Mouse (Mus musculus) neutrophil, adult 5-6 weeks (primary cell): Measurements from ENCODE around the gene Idh1. TPM values are rescaled to one million over a fixed set of nuclear protein-coding genes. Genes with fewer than 3 reads are reported as not detected.

Experiments
- ATAC-seq: fragments of 151-379, 151-347 bp; 2 replicates; pipeline ENCODE4 v1.8.0; 2017; ENCODE audit warnings: mild to moderate bottlenecking, moderate TSS enrichment; ENCODE audit not compliant: insufficient number of reproducible peaks, poor library complexity, low FRiP score, severe bottlenecking; ENCODE audit errors: extremely low read depth
- total RNA-seq: library from RNA; stranded (forward); fragments of 200-1000 nt; gene quantifications from 2 replicates; pipeline ENCODE4 v1.2.3, GENCODE M21; 2017

Idh1 gene
- total RNA-seq, 1 experiment from 2014 or later, result 48.5 TPM

DNA sequence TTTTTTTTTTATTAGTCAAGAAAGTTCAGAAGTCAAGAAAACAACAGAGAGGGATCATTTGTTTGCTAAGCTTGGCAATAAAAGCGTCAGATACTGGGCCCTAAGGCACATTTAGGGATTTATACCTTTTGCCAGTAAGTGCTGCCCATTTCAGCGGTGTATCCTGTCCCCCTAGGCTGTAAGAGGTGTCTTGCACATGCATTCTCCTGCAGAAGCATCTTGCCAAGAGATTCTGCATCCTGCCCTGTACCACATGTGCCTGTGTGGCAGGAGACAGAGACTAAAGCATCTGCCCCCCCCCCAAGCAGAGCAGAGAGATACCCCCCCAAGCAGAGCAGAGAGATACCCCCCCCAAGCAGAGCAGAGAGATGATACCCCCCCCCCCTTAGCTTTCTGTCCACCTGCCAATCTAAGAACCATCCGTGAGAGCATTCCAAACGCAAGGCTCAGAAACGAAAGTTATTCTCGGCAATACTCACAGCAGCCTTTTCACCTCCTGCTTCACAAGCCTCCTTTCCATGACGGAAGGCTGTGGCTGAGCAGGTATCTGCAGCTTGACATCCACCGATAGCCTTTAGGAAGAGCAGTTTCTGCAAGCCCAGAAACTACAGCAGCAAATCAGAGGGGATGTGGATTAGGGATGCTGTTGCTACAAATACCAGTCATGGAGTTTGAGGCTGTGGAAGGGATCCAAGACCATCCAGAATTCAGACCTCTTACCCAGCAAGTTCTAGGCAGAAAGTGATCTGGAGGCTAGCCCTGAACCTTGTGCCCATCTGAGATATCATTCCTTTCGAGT lies 63.5 kb downstream of the Idh1 start, which contains the start of gene D630023F18Rik:
TSS of gene D630023F18Rik (minus strand) at position 641 of the 799 bp plus-strand sequence.
- ATAC-seq, result no peak

DNA sequence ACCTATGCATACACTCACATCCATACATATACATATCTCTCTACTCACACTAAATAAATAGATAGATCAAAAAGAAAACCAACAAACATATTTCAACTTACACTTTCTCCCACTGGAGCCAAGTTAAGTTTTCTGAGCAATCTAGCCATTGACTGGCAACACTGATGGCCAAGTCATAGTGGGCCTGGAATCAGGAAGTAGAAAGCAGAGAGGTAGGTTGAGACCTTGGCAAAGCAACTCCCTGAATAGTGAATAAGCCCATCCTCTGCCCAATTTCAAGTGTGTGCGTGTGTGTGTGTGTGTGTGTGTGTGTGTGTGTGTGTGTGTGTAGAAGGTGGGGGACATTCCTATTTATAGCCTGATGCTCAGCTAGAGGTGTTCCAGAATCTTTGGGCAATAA lies 66.9 kb downstream of the Idh1 start, which contains the start of gene Gm28845:
TSS of gene Gm28845 (minus strand) at position 121 of the 400 bp plus-strand sequence.
- no peak for ATAC-seq

DNA sequence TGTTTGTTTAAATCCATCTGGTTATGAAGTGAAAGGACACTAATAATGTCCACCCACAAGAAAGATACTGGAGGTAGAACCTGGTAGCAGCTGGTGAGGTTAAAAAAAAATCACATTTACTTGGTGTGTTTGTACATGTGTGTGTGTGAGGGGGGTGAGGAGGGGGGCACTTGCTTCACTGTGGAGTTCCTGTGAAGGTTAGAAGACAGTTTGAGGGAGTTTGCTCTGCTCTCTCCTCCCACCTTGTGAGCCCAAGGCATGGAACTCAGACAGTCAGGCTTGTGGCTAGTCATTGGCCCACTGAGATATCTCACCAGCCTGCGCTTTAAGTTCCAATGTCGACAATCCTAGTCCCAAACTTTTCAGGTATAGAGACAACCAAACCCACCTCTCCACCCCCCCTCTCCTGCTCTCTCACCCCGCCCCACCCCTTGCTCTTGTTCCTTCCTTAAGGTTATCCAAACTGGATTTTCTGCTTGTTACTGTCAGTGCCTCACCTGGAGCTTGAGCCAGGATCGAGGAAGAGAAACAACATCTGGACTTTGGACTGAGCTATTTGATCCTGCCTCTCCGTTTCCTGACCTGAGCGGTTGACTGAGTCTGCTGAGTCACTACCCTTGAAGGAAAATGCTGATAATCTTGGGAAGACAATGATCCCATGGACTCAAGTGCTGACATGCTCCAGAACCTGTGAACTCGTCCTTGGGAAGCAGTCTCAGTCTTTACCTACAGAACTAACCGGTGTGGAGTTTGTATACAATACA lies 68.0 kb downstream of the Idh1 start:
- ATAC-seq, result no peak

DNA sequence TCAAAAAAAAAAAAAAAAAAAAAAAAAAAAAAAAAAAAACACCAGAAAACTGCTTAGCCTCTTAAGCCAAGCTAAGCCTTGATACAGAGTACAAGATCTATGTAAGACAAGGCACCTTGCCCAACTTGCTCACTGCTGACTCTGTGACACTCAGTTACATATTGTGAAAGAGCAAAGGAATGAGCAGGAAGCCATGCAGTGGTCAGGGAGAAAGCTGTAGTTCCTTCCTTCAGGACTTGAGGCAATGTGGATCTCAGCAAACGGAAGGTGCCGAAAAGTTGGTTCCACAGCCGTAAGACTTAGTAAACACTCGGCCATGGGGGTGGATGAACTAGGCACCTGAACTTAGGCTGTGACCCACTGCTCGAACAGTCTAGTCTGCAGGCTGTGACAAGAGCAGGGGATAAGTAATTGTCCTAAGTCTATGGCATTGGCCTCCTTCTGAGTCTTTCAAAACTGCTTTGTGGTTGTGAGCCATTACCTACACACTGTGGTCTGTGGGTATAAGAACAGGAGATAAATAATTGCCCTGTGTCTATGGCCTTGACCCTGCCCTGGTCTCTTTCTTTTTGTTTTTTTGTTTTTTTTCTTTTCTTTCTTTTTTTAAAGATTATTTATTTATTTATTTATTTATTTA lies 72.6 kb downstream of the Idh1 start:
- ATAC-seq, result peak; percentile 54; the same call in 1 of the 2 replicates

DNA sequence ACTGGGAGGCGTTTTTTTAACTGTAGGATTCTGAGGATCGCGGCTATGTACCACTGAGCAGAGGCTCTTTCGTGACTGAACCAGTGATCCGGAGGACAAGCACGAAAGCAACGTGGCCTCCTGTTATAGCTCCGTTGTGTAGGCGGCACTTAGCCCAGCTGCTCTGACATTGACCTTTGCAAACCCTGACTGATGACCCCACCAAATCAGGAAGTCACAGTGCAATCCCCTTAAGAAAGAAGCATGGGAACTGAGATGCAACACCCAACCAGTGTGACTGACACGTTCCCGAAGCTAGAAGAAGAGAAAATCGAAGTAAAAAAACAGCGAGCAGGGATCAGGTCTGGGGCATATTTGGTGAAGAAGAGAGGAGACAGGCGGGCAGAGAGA lies 73.5 kb downstream of the Idh1 start:
- peak; percentile 40; the same call in 1 of the 2 replicates for ATAC-seq

DNA sequence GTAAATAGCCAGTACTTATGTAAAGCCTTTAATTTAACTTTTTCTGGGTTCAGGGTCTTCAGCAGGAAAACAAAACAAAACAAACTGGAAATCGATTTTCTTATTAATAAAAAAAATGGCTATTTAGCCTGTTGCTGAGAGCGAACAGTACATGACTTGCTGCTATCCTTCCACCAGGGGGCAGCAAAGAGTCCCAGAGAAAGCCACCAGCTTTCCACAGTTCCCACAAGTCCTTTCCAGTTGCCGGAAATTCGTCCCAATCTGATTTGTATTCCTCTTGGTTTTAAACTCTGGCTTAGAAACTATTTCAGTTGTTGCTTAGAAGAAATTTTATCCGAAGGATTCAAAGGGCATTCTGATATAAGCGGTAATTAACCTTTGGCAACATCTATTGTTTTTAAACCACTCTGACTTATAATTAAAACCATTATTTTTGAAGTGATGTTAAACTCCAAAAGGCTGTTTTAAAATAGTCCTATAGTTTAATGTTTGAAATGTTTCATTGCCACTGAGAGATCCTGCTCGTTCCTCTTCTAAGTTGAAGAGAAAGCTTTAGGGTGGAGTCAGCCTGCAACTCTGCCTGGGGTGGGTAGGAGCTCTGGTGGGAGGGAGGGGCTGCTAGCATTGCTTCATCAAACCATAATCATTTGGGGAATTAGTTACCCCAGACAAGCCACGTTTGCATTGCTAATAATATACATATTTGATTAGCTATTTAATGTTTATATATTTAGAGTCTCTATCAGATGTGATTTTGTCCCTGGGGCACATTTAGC lies 74.1 kb downstream of the Idh1 start:
- peak; percentile 51; the same call in 1 of the 2 replicates for ATAC-seq

DNA sequence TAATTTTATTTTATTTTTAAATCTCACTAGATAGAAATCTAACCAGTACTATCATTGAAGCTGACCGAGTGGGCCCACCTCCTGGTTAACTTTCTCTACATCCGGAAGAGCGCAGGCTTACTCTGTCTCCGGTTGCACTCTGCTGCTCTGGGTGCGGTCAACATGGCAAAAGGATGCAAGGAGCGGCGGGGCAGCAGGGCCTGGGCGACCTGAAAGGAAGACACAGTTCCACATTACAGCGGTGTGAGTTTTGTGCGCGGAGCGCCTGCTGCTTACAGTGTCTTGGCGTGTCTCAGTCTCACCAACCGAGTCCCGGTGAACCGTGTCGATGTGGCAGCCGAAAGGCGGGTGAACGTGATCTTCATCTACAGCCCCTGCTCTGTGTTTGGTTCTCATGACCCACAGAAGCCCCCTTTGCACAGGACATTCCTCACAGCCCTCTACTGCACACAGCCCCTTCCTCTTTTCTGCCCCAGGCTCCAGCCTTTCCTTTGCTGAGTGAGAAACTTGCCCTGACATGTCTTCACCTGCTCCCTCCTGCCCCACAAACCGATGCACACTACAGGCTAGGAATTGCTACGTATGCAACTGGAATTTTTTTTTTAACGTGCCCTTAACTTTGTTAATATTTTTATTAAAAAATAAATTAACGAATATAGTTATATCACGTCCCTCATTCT lies 76.4 kb downstream of the Idh1 start:
- ATAC-seq, result no peak

DNA sequence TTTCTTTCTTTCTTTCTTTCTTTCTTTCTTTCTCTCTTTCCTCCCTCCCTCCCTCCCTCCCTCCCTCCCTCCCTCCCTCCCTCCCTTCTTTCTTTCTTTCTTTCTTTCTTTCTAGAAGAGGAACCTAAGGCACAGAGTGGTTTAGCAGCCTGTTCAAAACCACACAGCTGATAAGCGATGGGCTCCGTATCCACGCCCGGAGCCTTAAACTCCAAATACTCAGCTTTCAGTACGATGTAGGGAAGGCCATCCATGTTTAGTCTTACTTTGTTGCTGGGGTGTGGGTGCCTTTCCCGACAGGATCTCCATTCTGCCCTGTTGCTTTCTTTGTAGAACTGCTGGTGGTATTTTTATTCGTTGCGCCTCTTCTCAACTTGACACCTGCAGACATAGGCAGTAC lies 77.1 kb downstream of the Idh1 start:
- ATAC-seq, result no peak

Other genes with a start within 250 kb of the Idh1 start
- 60.1 and 63.2 TPM in 2 replicates for gene Plekhm3, start 229.7 kb downstream of the Idh1 start, total RNA-seq
- gene Akr1cl, start 153.7 kb downstream of the Idh1 start, total RNA-seq, result not detected in 2 replicates
- not detected in 2 replicates for gene Cryge, start 135.4 kb downstream of the Idh1 start, total RNA-seq
- not detected in 2 replicates for gene Crygd, start 123.0 kb downstream of the Idh1 start, total RNA-seq
- gene Crygc, start 112.8 kb downstream of the Idh1 start, total RNA-seq, result not detected in 2 replicates
- gene Crygb, start 104.2 kb downstream of the Idh1 start, total RNA-seq, result not detected in 2 replicates
- not detected in 2 replicates for gene Cryga, start 83.1 kb downstream of the Idh1 start, total RNA-seq
- not detected in 2 replicates for gene Gm28845, start 66.9 kb downstream of the Idh1 start, total RNA-seq
- not detected in 2 replicates for gene D630023F18Rik, start 63.3 kb downstream of the Idh1 start, total RNA-seq
- gene Pikfyve, start 183 bp upstream of the Idh1 start, total RNA-seq, result 64.1 and 69.4 TPM in 2 replicates
- 0.12 TPM in 1 of 2 replicates, not detected in the other for gene Pth2r, start 95.6 kb upstream of the Idh1 start, total RNA-seq